Mouse (Mus musculus): Measurements from ENCODE around the gene Upk1b. TPM values are rescaled to one million over a fixed set of nuclear protein-coding genes. Genes with fewer than 3 reads are reported as not detected.

The Upk1b gene
- 38.0 TPM for polyA plus RNA-seq (2014; fragmentation: Illumina TruSeq; extraction: RNeasy Lipid Tissue Mini Kit (QIAGEN cat#74804); ENCODE audit: insufficient read depth, low read depth, low replicate concordance)

GRCm38 (mm10) chr16:38800091-38800490 is at the start of gene Upk1b:
Gene Upk1b, minus strand, starts transcription at chr16:38800328.

DNA sequence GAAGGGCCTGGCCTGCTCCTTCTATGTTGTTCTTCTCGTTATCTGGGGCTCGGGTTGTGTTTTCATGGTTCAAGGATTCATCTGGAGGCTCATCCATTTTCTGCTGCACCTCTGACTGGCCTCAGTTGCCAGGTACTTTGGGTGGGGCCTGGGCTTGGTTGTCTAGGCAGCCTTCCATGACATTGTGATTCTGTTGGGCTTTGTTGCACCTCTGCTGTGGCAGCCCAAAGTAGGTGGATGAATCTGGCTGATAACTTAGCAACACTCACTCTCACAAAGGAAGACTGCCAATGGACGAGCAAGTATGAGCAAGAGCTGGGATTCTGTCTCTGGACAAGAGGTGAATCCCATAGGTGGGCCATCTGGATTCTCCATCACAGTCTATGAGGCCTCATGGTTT is 28.5 kb upstream of the Upk1b start, which contains the start of gene 4930435E12Rik:
Gene 4930435E12Rik (minus strand): TSS at position 101 of the 400 bp plus-strand sequence.

GRCm38 (mm10) chr16:38742113-38742658 is 57.9 kb downstream of the Upk1b start, which contains the start of gene B4galt4:
Gene B4galt4, plus strand, starts transcription at chr16:38742264.

Other genes starting within 250 kb of the Upk1b start
- 24.3 TPM for gene Tmem39a, start 241.6 kb downstream of the Upk1b start, polyA plus RNA-seq (2014; fragmentation: Illumina TruSeq; extraction: RNeasy Lipid Tissue Mini Kit (QIAGEN cat#74804); ENCODE audit: insufficient read depth, low read depth, low replicate concordance)
- 23.6 TPM for gene Arhgap31, start 87.1 kb downstream of the Upk1b start, polyA plus RNA-seq (2014; fragmentation: Illumina TruSeq; extraction: RNeasy Lipid Tissue Mini Kit (QIAGEN cat#74804); ENCODE audit: insufficient read depth, low read depth, low replicate concordance)
- 36.5 TPM for gene B4galt4, start 58.1 kb downstream of the Upk1b start, polyA plus RNA-seq (2014; fragmentation: Illumina TruSeq; extraction: RNeasy Lipid Tissue Mini Kit (QIAGEN cat#74804); ENCODE audit: insufficient read depth, low read depth, low replicate concordance)
- gene 4930435E12Rik, start 28.4 kb upstream of the Upk1b start, polyA plus RNA-seq (2014; fragmentation: Illumina TruSeq; extraction: RNeasy Lipid Tissue Mini Kit (QIAGEN cat#74804); ENCODE audit: insufficient read depth, low read depth, low replicate concordance) = not detected
- 0.50 TPM for gene Igsf11, start 92.3 kb upstream of the Upk1b start, polyA plus RNA-seq (2014; fragmentation: Illumina TruSeq; extraction: RNeasy Lipid Tissue Mini Kit (QIAGEN cat#74804); ENCODE audit: insufficient read depth, low read depth, low replicate concordance)

Data from lung, adult 10 weeks (tissue).